Mouse (Mus musculus): ENCODE results near the gene Loxl3.

- 0 out of 2 replicates have a peak, but pooled peaks have one; percentile 5 for TF ChIP-seq CTCF (IDR thresholded peaks at IDR 0.05; ENCODE audit: borderline replicate concordance, extremely low read depth, insufficient read depth, insufficient read length)
- no peak for TF ChIP-seq POLR2A (IDR thresholded peaks at IDR 0.05; ENCODE audit: borderline replicate concordance, extremely low read depth, insufficient read depth, insufficient read length, poor library complexity, severe bottlenecking)
Observed at GRCm38 (mm10) chr6:83032769-83033191, 1.2 kb upstream of the Loxl3 start.
